Comparison of ENCODE assay signal across 29 mouse cellular contexts in the genomic region with DNA sequence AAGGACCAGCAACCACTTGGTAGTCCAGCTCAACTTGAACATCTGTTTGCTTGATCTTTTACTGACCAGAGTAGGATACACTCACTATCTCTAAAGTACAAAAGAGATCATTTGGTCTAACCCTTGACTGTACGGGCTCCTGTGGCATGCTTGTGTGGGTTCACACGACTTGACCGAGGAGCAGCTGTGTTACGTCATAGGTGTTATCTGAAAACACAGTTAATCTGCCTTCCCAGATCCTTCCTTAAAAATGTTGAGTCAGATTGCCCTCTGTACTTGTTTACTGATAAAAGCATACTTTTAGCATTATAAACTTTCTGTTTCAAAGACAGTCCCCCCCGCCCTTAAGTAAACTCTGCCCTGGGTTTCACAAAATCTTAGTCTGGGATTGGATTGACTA. TPM values are rescaled to one million over a fixed set of nuclear protein-coding genes. Genes with fewer than 3 reads are reported as not detected.
A peak's percentile ranks its signal among the peaks of the same experiment; 100 is the strongest.
DNase-seq lines count a peak whose midpoint lies in the region; ATAC-seq and TF ChIP-seq lines count a peak whose summit lies in the region.
"Had no signal": no experiment of that assay in that cellular context is flagged by ENCODE, and none has a peak within 500 bp of the region (broad histone marks: within the 10 kb centered on the region; RNA-seq: fewer than 3 reads in every experiment).

No protein-coding gene starts in this region.

- no peak overlapping the region for H3K4me2 ChIP-seq in intestine, postnatal 0 days (replicated peaks; ENCODE audit: low read depth)
- no peak overlapping the region for H3K4me2 ChIP-seq in liver, embryonic 16.5 days (ENCODE audit: low read depth, low read length)
- H3K4me2 ChIP-seq: heart, embryonic 12.5 days; hindbrain, embryonic 13.5 days; limb, embryonic 12.5 days; midbrain, embryonic 15.5 days; neural tube, embryonic 15.5 days had no signal

- no peak overlapping the region for H3K27ac ChIP-seq in intestine, postnatal 0 days (ENCODE audit: low read depth, low read length)
- no peak overlapping the region for H3K27ac ChIP-seq in liver, embryonic 16.5 days (ENCODE audit: low read length)
- H3K27ac ChIP-seq: hindbrain, embryonic 13.5 days; limb, embryonic 12.5 days; midbrain, embryonic 10.5 days; midbrain, embryonic 15.5 days; neural tube, embryonic 15.5 days had no signal

- H3K27me3 ChIP-seq in intestine, postnatal 0 days (replicated peaks; ENCODE audit: control insufficient read depth, insufficient read depth, low read length) = no peaks in the 10 kb centered on the region
- no peaks in the 10 kb centered on the region for H3K27me3 ChIP-seq in liver, embryonic 16.5 days (ENCODE audit: control insufficient read depth, insufficient read depth, low read depth, low read length)
- H3K27me3 ChIP-seq: heart, embryonic 12.5 days; hindbrain, embryonic 13.5 days; limb, embryonic 12.5 days; midbrain, embryonic 15.5 days; neural tube, embryonic 15.5 days had no signal

- H3K9me3 ChIP-seq in intestine, postnatal 0 days (ENCODE audit: control insufficient read depth) = no peaks in the 10 kb centered on the region
- H3K9me3 ChIP-seq in liver, embryonic 16.5 days (replicated peaks; ENCODE audit: control insufficient read depth, low read length) = no peaks in the 10 kb centered on the region
- H3K9me3 ChIP-seq: heart, embryonic 12.5 days; hindbrain, embryonic 13.5 days; limb, embryonic 12.5 days; midbrain, embryonic 10.5 days; midbrain, embryonic 15.5 days; neural tube, embryonic 15.5 days had no signal

- H3K36me3 ChIP-seq in intestine, postnatal 0 days (ENCODE audit: control insufficient read depth, insufficient read depth) = no peaks in the 10 kb centered on the region
- H3K36me3 ChIP-seq in liver, embryonic 16.5 days (ENCODE audit: control insufficient read depth, insufficient read depth) = no peaks in the 10 kb centered on the region
- H3K36me3 ChIP-seq: heart, embryonic 12.5 days; hindbrain, embryonic 13.5 days; limb, embryonic 12.5 days; midbrain, embryonic 10.5 days; midbrain, embryonic 15.5 days; neural tube, embryonic 15.5 days had no signal

- 19% methylated on average over 5 of the region's 5 CpGs for WGBS in intestine, postnatal 0 days
- WGBS in liver, embryonic 16.5 days (ENCODE audit: insufficient replicate concordance) = 10% methylated on average over 5 of the region's 5 CpGs

- DNase-seq in 416B (ENCODE audit: low read depth) (peak; percentile 75), adipocyte (ENCODE audit: low spot score) (peak; percentile 16)
- DNase-seq in frontal cortex, postnatal 14 days (ENCODE audit: low spot score in 2 of 2) = no peak
- no peak for DNase-seq in frontal cortex, postnatal 36 days (ENCODE audit: low spot score in 2 of 2)
- no peak for DNase-seq in B cell, adult 2 months
- DNase-seq: adrenal gland, postnatal 14 days; cerebellum, adult 11-12 months; cerebellum, postnatal 10 days; forebrain, postnatal 0 days; gastrocnemius, postnatal 25 days; heart, adult 18-20 months; heart, postnatal 4 days; kidney, adult 2 months; layer of hippocampus, adult 9-11 months; lung, adult 2 months; lung, postnatal 14 days; retina, postnatal 1 day; right cerebral cortex, postnatal 14 days; thymus, postnatal 4 days had no signal

- no peak overlapping the region for H3K4me3 ChIP-seq in intestine, postnatal 0 days (ENCODE audit: low read depth, low read length)
- H3K4me3 ChIP-seq in liver, embryonic 16.5 days (ENCODE audit: low read depth, low read length) = no peak overlapping the region
- H3K4me3 ChIP-seq: erythroblast, embryonic 14.5 days; heart, embryonic 12.5 days; hindbrain, embryonic 13.5 days; limb, embryonic 12.5 days; midbrain, embryonic 10.5 days; midbrain, embryonic 15.5 days; neural tube, embryonic 15.5 days had no signal

- TF ChIP-seq CTCF in intestine, postnatal 0 days (IDR thresholded peaks at IDR 0.05; ENCODE audit: low read depth) = no peak

- no peak overlapping the region for H3K9ac ChIP-seq in intestine, postnatal 0 days (ENCODE audit: low read depth, low read length)
- no peak overlapping the region for H3K9ac ChIP-seq in liver, embryonic 16.5 days (ENCODE audit: low read depth, low read length)
- H3K9ac ChIP-seq: forebrain, postnatal 0 days; heart, embryonic 12.5 days; hindbrain, embryonic 13.5 days; limb, embryonic 12.5 days; midbrain, embryonic 15.5 days; neural tube, embryonic 15.5 days had no signal

- ATAC-seq in intestine, postnatal 0 days = peak; percentile 70
- ATAC-seq in liver, embryonic 16.5 days (ENCODE audit: low read depth) = peak; percentile 51
- ATAC-seq: forebrain, postnatal 0 days; midbrain, embryonic 15.5 days; Patski had no signal

- no peaks in the 10 kb centered on the region for H3K4me1 ChIP-seq in intestine, postnatal 0 days (replicated peaks; ENCODE audit: control insufficient read depth, insufficient read depth, low read length)
- peaks cover 5% of the 10 kb centered on the region for H3K4me1 ChIP-seq in liver, embryonic 16.5 days (ENCODE audit: control insufficient read depth, low read depth, low read length)
- H3K4me1 ChIP-seq: hindbrain, embryonic 13.5 days; limb, embryonic 12.5 days; midbrain, embryonic 10.5 days; midbrain, embryonic 15.5 days; neural tube, embryonic 15.5 days had no signal

RNA-seq across cellular contexts. Expression of gene Pcgf5, which starts 19.4 kb away (rescaled TPM):
- 21.4 and 23.4 TPM in 2 replicates for polyA plus RNA-seq in intestine, postnatal 0 days (2015; fragmentation: Nextera tagmentation; extraction: Ambion mirVana)
- polyA plus RNA-seq in liver, embryonic 16.5 days (2015; fragmentation: Nextera tagmentation; extraction: Ambion mirVana) = 16.6 and 20.2 TPM in 2 replicates

Comparison
In these comparisons a context has a peak if more than half of its experiments do, and no peak if none do; other contexts are left out.
1. DNase-seq: peak in 416B (single experiment) and adipocyte (single experiment); none in frontal cortex, postnatal 14 days (0 of 2), frontal cortex, postnatal 36 days (0 of 2) and B cell, adult 2 months (0 of 2).